Mouse (Mus musculus) hindbrain, embryonic 14.5 days (tissue): ENCODE measurements around the gene Hic1. TPM values are rescaled to one million over a fixed set of nuclear protein-coding genes. Genes with fewer than 3 reads are reported as not detected.

Experiments used
- ATAC-seq: fragments of 200-750 bp; cut with Nextera tagmentation; 2 replicates; pipeline ENCODE4 v1.8.0; 2017; ENCODE audit warnings: moderate number of reproducible peaks, mild to moderate bottlenecking, moderate TSS enrichment, moderate library complexity; ENCODE audit not compliant: low FRiP score
- DNase-seq: peaks from one replicate; pipeline ENCODE4 v3.0.0-alpha.2; 2015; ENCODE audit warnings: low spot score
- H3K27ac ChIP-seq: fragments of 300-500 bp; sonication (generic); 2 replicates; pipeline ENCODE4 v1.5.1; 2014; ENCODE audit warnings: mild to moderate bottlenecking, moderate library complexity
- H3K27me3 ChIP-seq: fragments of 300-500 bp; sonication (generic); 2 replicates; pipeline ENCODE4 v1.6.1; 2014; ENCODE audit warnings: mild to moderate bottlenecking, low read length, mixed read lengths; ENCODE audit not compliant: control insufficient read depth, insufficient read depth
- H3K36me3 ChIP-seq: fragments of 300-500 bp; sonication (generic); replicated peaks from 2 replicates; pipeline ENCODE4 v1.6.1; 2014; ENCODE audit not compliant: control insufficient read depth, insufficient read depth
- H3K4me1 ChIP-seq: fragments of 300-500 bp; sonication (generic); replicated peaks from 2 replicates; pipeline ENCODE4 v1.6.1; 2014; ENCODE audit warnings: antibody characterized with exemption, low read length, mixed read lengths; ENCODE audit not compliant: control insufficient read depth, insufficient read depth
- H3K4me2 ChIP-seq: fragments of 300-500 bp; sonication (generic); replicated peaks from 2 replicates; pipeline ENCODE4 v1.6.1; 2014; ENCODE audit warnings: mild to moderate bottlenecking, moderate library complexity
- H3K4me3 ChIP-seq: fragments of 300-500 bp; sonication (generic); replicated peaks from 2 replicates; pipeline ENCODE4 v1.5.1; 2014; ENCODE audit warnings: mild to moderate bottlenecking, low read length
- H3K9ac ChIP-seq: fragments of 300-500 bp; sonication (generic); 2 replicates; pipeline ENCODE4 v1.6.1; 2014
- H3K9me3 ChIP-seq: fragments of 300-500 bp; sonication (generic); 2 replicates; pipeline ENCODE4 v1.6.1; 2016; ENCODE audit warnings: low read length; ENCODE audit not compliant: control insufficient read depth
- WGBS: fragments of 180-500 bp; shearing (Covaris S2); extraction: QIAGEN DNeasy Blood & Tissue Kit; methylation state at CpG from one replicate; pipeline ENCODE4 v1.1.7; 2014; 5-methylcytosine and 5-hydroxymethylcytosine counted together
- polyA plus RNA-seq: library from polyadenylated mRNA; unstranded; fragments of >200 nt; fragmentation: Nextera tagmentation; extraction: Ambion mirVana; gene quantifications from 2 replicates; pipeline ENCODE4 v1.2.1, GENCODE M21; 2014

The Hic1 gene
- polyA plus RNA-seq, 1 experiment from 2014 or later: 1.9 TPM

- Histone ChIP-seq H3K27ac (no peak overlapping the region), H3K4me3 (no peak overlapping the region), H3K4me1 (peaks cover 7% of the 10 kb centered on the region; the same call in 1 of the 2 replicates), H3K27me3 (no peaks in the 10 kb centered on the region), H3K36me3 (no peaks in the 10 kb centered on the region), H3K9me3 (no peaks in the 10 kb centered on the region), H3K9ac (no peak overlapping the region), H3K4me2 (no peak overlapping the region)
- no peak for DNase-seq
- WGBS: 79% methylated on average over 4 of the region's 4 CpGs
- no peak for ATAC-seq
These were observed 37.0 kb upstream of the Hic1 start for GRCm38 (mm10) chr11:75206347-75206746.

- ATAC-seq: no peak
- Histone ChIP-seq H3K9ac (no peak overlapping the region), H3K4me2 (no peak overlapping the region), H3K4me3 (no peak overlapping the region), H3K36me3 (no peaks in the 10 kb centered on the region), H3K27me3 (no peaks in the 10 kb centered on the region), H3K9me3 (no peaks in the 10 kb centered on the region), H3K27ac (no peak overlapping the region), H3K4me1 (0 out of 2 replicates have a peak, but pooled peaks cover 2% of the 10 kb centered on the region)
- WGBS: 43% methylated on average over 9 of the region's 9 CpGs
- DNase-seq: no peak
These were observed 35.2 kb upstream of the Hic1 start for GRCm38 (mm10) chr11:75204472-75204871.

- no peak for DNase-seq
- Histone ChIP-seq H3K4me2 (no peak overlapping the region), H3K27ac (no peak overlapping the region), H3K9ac (no peak overlapping the region), H3K9me3 (no peaks in the 10 kb centered on the region), H3K4me3 (no peak overlapping the region), H3K4me1 (0 out of 2 replicates have a peak, but pooled peaks cover 2% of the 10 kb centered on the region), H3K27me3 (no peaks in the 10 kb centered on the region), H3K36me3 (no peaks in the 10 kb centered on the region)
- no peak for ATAC-seq
- whole genome bisulfite sequencing: 88% methylated on average over 4 of the region's 4 CpGs
These were observed 34.6 kb upstream of the Hic1 start for GRCm38 (mm10) chr11:75203926-75204325.

- no peak overlapping the region for H3K4me2 ChIP-seq
- no peaks in the 10 kb centered on the region for H3K9me3 ChIP-seq
- H3K4me1 ChIP-seq: 0 out of 2 replicates have a peak, but pooled peaks cover 2% of the 10 kb centered on the region
- H3K27ac ChIP-seq: no peak overlapping the region
- no peak for DNase-seq
- no peaks in the 10 kb centered on the region for H3K36me3 ChIP-seq
- no peak overlapping the region for H3K9ac ChIP-seq
- H3K27me3 ChIP-seq: peaks cover 6% of the 10 kb centered on the region
- ATAC-seq: no peak
- 68% methylated on average over 8 of the region's 8 CpGs for WGBS
- no peak overlapping the region for H3K4me3 ChIP-seq
These were observed 32.4 kb upstream of the Hic1 start for GRCm38 (mm10) chr11:75201721-75202120.

GRCm38 (mm10) chr11:75200935-75201334 lies 31.6 kb upstream of the Hic1 start:
- no peak overlapping the region for H3K4me2 ChIP-seq
- peaks cover 14% of the 10 kb centered on the region for H3K27me3 ChIP-seq
- DNase-seq (no peak), ATAC-seq (no peak)
- peaks cover 8% of the 10 kb centered on the region for H3K4me1 ChIP-seq
- 86% methylated on average over 12 of the region's 12 CpGs for WGBS
- no peaks in the 10 kb centered on the region for H3K36me3 ChIP-seq
- no peak overlapping the region for H3K9ac ChIP-seq
- no peak overlapping the region for H3K4me3 ChIP-seq
- no peaks in the 10 kb centered on the region for H3K9me3 ChIP-seq
- no peak overlapping the region for H3K27ac ChIP-seq

- Histone ChIP-seq H3K9ac (no peak overlapping the region), H3K27me3 (peaks cover 24% of the 10 kb centered on the region), H3K9me3 (no peaks in the 10 kb centered on the region), H3K27ac (no peak overlapping the region), H3K36me3 (no peaks in the 10 kb centered on the region), H3K4me3 (no peak overlapping the region), H3K4me2 (no peak overlapping the region), H3K4me1 (peaks cover 8% of the 10 kb centered on the region)
- WGBS: 85% methylated on average over 5 of the region's 5 CpGs
- DNase-seq (no peak), ATAC-seq (no peak)
These were observed 30.6 kb upstream of the Hic1 start for GRCm38 (mm10) chr11:75199951-75200350.

- H3K36me3 ChIP-seq: no peaks in the 10 kb centered on the region
- no peak overlapping the region for H3K4me3 ChIP-seq
- H3K4me1 ChIP-seq: peaks cover 20% of the 10 kb centered on the region
- WGBS: 52% methylated on average over 4 of the region's 4 CpGs
- DNase-seq (no peak), ATAC-seq (no peak)
- H3K27me3 ChIP-seq: peaks cover 35% of the 10 kb centered on the region
- H3K27ac ChIP-seq: no peak overlapping the region
- no peaks in the 10 kb centered on the region for H3K9me3 ChIP-seq
- H3K9ac ChIP-seq: no peak overlapping the region
- H3K4me2 ChIP-seq: no peak overlapping the region
These were observed 29.5 kb upstream of the Hic1 start for GRCm38 (mm10) chr11:75198792-75199191.

- Histone ChIP-seq H3K9me3 (no peaks in the 10 kb centered on the region), H3K27ac (no peak overlapping the region), H3K9ac (no peak overlapping the region), H3K4me3 (no peak overlapping the region), H3K4me1 (peaks cover 22% of the 10 kb centered on the region), H3K4me2 (no peak overlapping the region), H3K27me3 (peaks cover 43% of the 10 kb centered on the region), H3K36me3 (no peaks in the 10 kb centered on the region)
- DNase-seq: no peak
- 24% methylated on average over 7 of the region's 7 CpGs for WGBS
- no peak for ATAC-seq
These were observed 28.6 kb upstream of the Hic1 start for GRCm38 (mm10) chr11:75197956-75198355.

GRCm38 (mm10) chr11:75196131-75196530 lies 26.8 kb upstream of the Hic1 start:
- Histone ChIP-seq H3K9me3 (no peaks in the 10 kb centered on the region), H3K27me3 (peaks cover 56% of the 10 kb centered on the region), H3K4me1 (peaks cover 21% of the 10 kb centered on the region), H3K36me3 (no peaks in the 10 kb centered on the region), H3K4me2 (peak overlapping the region; percentile 68), H3K27ac (no peak overlapping the region), H3K4me3 (peak overlapping the region; percentile 62), H3K9ac (peak overlapping the region; percentile 65; the same call in 1 of the 2 replicates)
- 51% methylated on average over 6 of the region's 6 CpGs for WGBS
- ATAC-seq: no peak
- no peak for DNase-seq
